Mouse (Mus musculus): ENCODE measurements around the gene Gm28053.

The Gm28053 gene

GRCm38 (mm10) chr6:48692962-48693361 is 25.4 kb upstream of the Gm28053 start:
- no peak for DNase-seq (ENCODE audit: low read depth, low spot score)

- DNase-seq (ENCODE audit: low read depth, low spot score) = no peak
Observed at GRCm38 (mm10) chr6:48696830-48697554, 21.4 kb upstream of the Gm28053 start.

- no peak for DNase-seq (ENCODE audit: low read depth, low spot score)
Observed at GRCm38 (mm10) chr6:48697555-48697930, 20.9 kb upstream of the Gm28053 start.

- no peak for DNase-seq (ENCODE audit: low read depth, low spot score)
Observed at GRCm38 (mm10) chr6:48698066-48698856, 20.1 kb upstream of the Gm28053 start.

GRCm38 (mm10) chr6:48698888-48699287 is 19.5 kb upstream of the Gm28053 start:
- DNase-seq (ENCODE audit: low read depth, low spot score) = no peak

- DNase-seq (ENCODE audit: low read depth, low spot score) = peak; percentile 27
Observed at GRCm38 (mm10) chr6:48700251-48701075, 17.9 kb upstream of the Gm28053 start.

- no peak for DNase-seq (ENCODE audit: low read depth, low spot score)
Observed at GRCm38 (mm10) chr6:48702146-48702545, 16.3 kb upstream of the Gm28053 start.

GRCm38 (mm10) chr6:48702601-48703000 is 15.8 kb upstream of the Gm28053 start:
- no peak for DNase-seq (ENCODE audit: low read depth, low spot score)

GRCm38 (mm10) chr6:48704146-48704545 is 14.3 kb upstream of the Gm28053 start:
- DNase-seq (ENCODE audit: low read depth, low spot score) = no peak

- DNase-seq (ENCODE audit: low read depth, low spot score) = no peak
Observed at GRCm38 (mm10) chr6:48706130-48706529, 12.3 kb upstream of the Gm28053 start.

GRCm38 (mm10) chr6:48720326-48720725 is 1.9 kb downstream of the Gm28053 start:
- no peak for DNase-seq (ENCODE audit: low read depth, low spot score)

GRCm38 (mm10) chr6:48723468-48723867 is 5.1 kb downstream of the Gm28053 start:
- DNase-seq (ENCODE audit: low read depth, low spot score) = no peak

- DNase-seq (ENCODE audit: low read depth, low spot score) = no peak
Observed at GRCm38 (mm10) chr6:48725476-48725875, 7.1 kb downstream of the Gm28053 start.

- no peak for DNase-seq (ENCODE audit: low read depth, low spot score)
Observed at GRCm38 (mm10) chr6:48727761-48728160, 9.4 kb downstream of the Gm28053 start.

- no peak for DNase-seq (ENCODE audit: low read depth, low spot score)
Observed at GRCm38 (mm10) chr6:48732864-48733304, 14.5 kb downstream of the Gm28053 start.

- DNase-seq (ENCODE audit: low read depth, low spot score) = no peak
Observed at GRCm38 (mm10) chr6:48733660-48734059, 15.3 kb downstream of the Gm28053 start.

GRCm38 (mm10) chr6:48737053-48737452 is 18.6 kb downstream of the Gm28053 start:
- no peak for DNase-seq (ENCODE audit: low read depth, low spot score)

- DNase-seq (ENCODE audit: low read depth, low spot score) = no peak
Observed at GRCm38 (mm10) chr6:48737688-48738087, 19.3 kb downstream of the Gm28053 start.

GRCm38 (mm10) chr6:48738961-48739779 is 20.8 kb downstream of the Gm28053 start, which contains the start of gene Gimap1:
TSS of gene Gimap1 (plus strand) at chr6:48739054.
- no peak for DNase-seq (ENCODE audit: low read depth, low spot score)

GRCm38 (mm10) chr6:48739780-48740055 is 21.3 kb downstream of the Gm28053 start:
- DNase-seq (ENCODE audit: low read depth, low spot score) = no peak

GRCm38 (mm10) chr6:48740501-48741169 is 22.2 kb downstream of the Gm28053 start:
- no peak for DNase-seq (ENCODE audit: low read depth, low spot score)

All from mesoderm, embryonic 11.5 days (tissue).